Mouse (Mus musculus): ENCODE data around the gene Camta1.

- TF ChIP-seq CTCF (conservative IDR thresholded peaks at IDR 0.05; ENCODE audit: insufficient read depth, insufficient read length, low read depth, low read length) (no peak), POLR2A (IDR thresholded peaks at IDR 0.05; ENCODE audit: low read depth, low read length) (no peak)
Observed at GRCm38 (mm10) chr4:150938063-150938452, 923.6 kb downstream of the Camta1 start.
